Mouse (Mus musculus): ENCODE measurements around the gene Sv2c.
A peak's percentile ranks its signal among the peaks of the same experiment; 100 is the strongest.
"Not testable (repeated sequence)": the region's sequence is repeated elsewhere in the genome, so short reads cannot be mapped to it uniquely, and the experiment has no call there.

Sv2c gene

GRCm38 (mm10) chr13:96132401-96132816, at the start of gene Sv2c:
Sv2c (minus strand) TSS chr13:96132577.
- DNase-seq: peak; percentile 43 to 54

- DNase-seq: no peak
Observed at GRCm38 (mm10) chr13:96180671-96181161, 48.3 kb upstream of the Sv2c start.

- DNase-seq: peak; percentile 93 to 97
Observed at GRCm38 (mm10) chr13:96175591-96176212, 43.3 kb upstream of the Sv2c start.

- DNase-seq: no peak
Observed at GRCm38 (mm10) chr13:96173686-96174085, 41.3 kb upstream of the Sv2c start.

GRCm38 (mm10) chr13:96172290-96172689, 39.9 kb upstream of the Sv2c start:
- DNase-seq: no peak

- DNase-seq: no peak
Observed at GRCm38 (mm10) chr13:96168991-96169665, 36.8 kb upstream of the Sv2c start.

GRCm38 (mm10) chr13:96166593-96166992, 34.2 kb upstream of the Sv2c start:
- no peak for DNase-seq

GRCm38 (mm10) chr13:96133363-96134100, 1.2 kb upstream of the Sv2c start:
- peak; percentile 6 to 9 for DNase-seq

- peak in 1 of 2 experiments; percentile 13 for DNase-seq
Observed at GRCm38 (mm10) chr13:96132833-96133232, 456 bp upstream of the Sv2c start.

- peak in 1 of 2 experiments; percentile 8 for DNase-seq
Observed at GRCm38 (mm10) chr13:96131911-96132310, 466 bp downstream of the Sv2c start.

- peak; percentile 66 to 75 for DNase-seq
Observed at GRCm38 (mm10) chr13:96131050-96131449, 1.3 kb downstream of the Sv2c start.

GRCm38 (mm10) chr13:96129081-96129480, 3.3 kb downstream of the Sv2c start:
- DNase-seq: no peak

GRCm38 (mm10) chr13:96126669-96127068, 5.7 kb downstream of the Sv2c start:
- DNase-seq: no peak

- no peak for DNase-seq
Observed at GRCm38 (mm10) chr13:96125011-96125410, 7.4 kb downstream of the Sv2c start.

- DNase-seq: no peak
Observed at GRCm38 (mm10) chr13:96112711-96113110, 19.7 kb downstream of the Sv2c start.

- DNase-seq: no peak
Observed at GRCm38 (mm10) chr13:96110767-96111166, 21.6 kb downstream of the Sv2c start.

- DNase-seq: no peak
Observed at GRCm38 (mm10) chr13:96106367-96106766, 26.0 kb downstream of the Sv2c start.

GRCm38 (mm10) chr13:96090929-96091328, 41.4 kb downstream of the Sv2c start:
- DNase-seq: no peak

GRCm38 (mm10) chr13:96085581-96086302, 46.6 kb downstream of the Sv2c start:
- no peak for DNase-seq

- not testable (repeated sequence) for DNase-seq
Observed at GRCm38 (mm10) chr13:96081754-96082153, 50.6 kb downstream of the Sv2c start, which contains the start of gene Gm17190. Gm17190 (plus strand) TSS chr13:96082054.

- DNase-seq: not testable (repeated sequence)
Observed at GRCm38 (mm10) chr13:96081276-96081675, 51.1 kb downstream of the Sv2c start, which contains the start of gene Gm20075. Gm20075 (minus strand) TSS chr13:96081376.

GRCm38 (mm10) chr13:96073555-96073954, 58.8 kb downstream of the Sv2c start:
- DNase-seq: no peak

- DNase-seq: no peak
Observed at GRCm38 (mm10) chr13:96052755-96053154, 79.6 kb downstream of the Sv2c start.

Data from cerebellum, postnatal 36 days (tissue).